In the genomic region with DNA sequence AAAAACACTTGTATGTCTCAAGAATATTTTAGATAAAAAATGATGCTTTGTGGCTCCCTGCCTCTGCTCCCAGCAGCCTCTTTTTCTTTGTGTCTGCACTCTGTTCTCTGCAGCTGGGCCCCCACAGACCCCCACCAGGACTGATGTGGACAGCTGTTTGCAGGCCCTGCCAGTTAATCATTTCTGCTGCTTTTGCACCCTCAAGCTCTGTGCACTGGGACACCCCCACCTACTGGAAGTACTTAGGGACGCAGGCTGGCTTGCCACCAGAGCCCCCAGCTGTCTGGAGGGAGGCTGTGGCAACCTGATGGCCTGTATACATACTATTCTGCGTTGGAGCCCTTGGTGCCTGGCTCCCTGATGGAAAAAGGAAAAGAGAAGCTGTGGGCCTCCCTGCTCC, we compare ENCODE assay signal across 7 mouse cellular contexts. TPM values are rescaled to one million over a fixed set of nuclear protein-coding genes. Genes with fewer than 3 reads are reported as not detected.
DNase-seq lines count a peak whose midpoint lies in the region; ATAC-seq and TF ChIP-seq lines count a peak whose summit lies in the region.

No protein-coding gene starts in this region.

- ATAC-seq in lung, embryonic 14.5 days (ENCODE audit: insufficient read depth): peak; percentile 78
- peak; percentile 72; the same call in 1 of the 2 replicates for ATAC-seq in embryonic facial prominence, embryonic 14.5 days (ENCODE audit: low read depth)
- peak; percentile 60 to 70 for ATAC-seq in hematopoietic stem cell, adult 5-6 weeks (replicated peaks in 1 of 2; ENCODE audit: insufficient read depth in 1 of 2, low FRiP score in 2 of 2, low TSS enrichment in 1 of 2, low read depth in 1 of 2, poor library complexity in 2 of 2, severe bottlenecking in 2 of 2)
- no peak for ATAC-seq in cerebellum, adult (ENCODE audit: insufficient number of reproducible peaks, low FRiP score, low TSS enrichment)

- TF ChIP-seq CTCF in lung, embryonic 14.5 days (IDR thresholded peaks at IDR 0.05; ENCODE audit: low read depth): peak; percentile 84

- H3K4me3 ChIP-seq in lung, embryonic 14.5 days (ENCODE audit: low read depth, low read length): no peak overlapping the region
- H3K4me3 ChIP-seq in embryonic facial prominence, embryonic 14.5 days (ENCODE audit: low read depth, low read length): no peak overlapping the region

- no peaks in the 10 kb centered on the region for H3K27me3 ChIP-seq in lung, embryonic 14.5 days (ENCODE audit: insufficient read depth, low read length)
- no peaks in the 10 kb centered on the region for H3K27me3 ChIP-seq in embryonic facial prominence, embryonic 14.5 days (replicated peaks; ENCODE audit: control insufficient read depth, insufficient read depth, low read length)

- no peak overlapping the region for H3K4me2 ChIP-seq in lung, embryonic 14.5 days
- no peak overlapping the region for H3K4me2 ChIP-seq in embryonic facial prominence, embryonic 14.5 days (ENCODE audit: low read depth, low read length)

- peak overlapping the region; percentile 15; the same call in 1 of the 2 replicates for H3K27ac ChIP-seq in lung, embryonic 14.5 days (ENCODE audit: low read depth)
- H3K27ac ChIP-seq in embryonic facial prominence, embryonic 14.5 days (replicated peaks; ENCODE audit: low read depth, low read length): peak overlapping the region; percentile 28; the same call in 1 of the 2 replicates

- WGBS in lung, embryonic 14.5 days: 9% methylated on average over 2 of the region's 2 CpGs
- 20% methylated on average over 2 of the region's 2 CpGs for WGBS in embryonic facial prominence, embryonic 14.5 days

- no peaks in the 10 kb centered on the region for H3K9me3 ChIP-seq in lung, embryonic 14.5 days (ENCODE audit: low read depth, low read length)
- H3K9me3 ChIP-seq in embryonic facial prominence, embryonic 14.5 days (ENCODE audit: control insufficient read depth, low read length): no peaks in the 10 kb centered on the region

- H3K9ac ChIP-seq in lung, embryonic 14.5 days: no peak overlapping the region
- H3K9ac ChIP-seq in embryonic facial prominence, embryonic 14.5 days (ENCODE audit: low read depth, low read length): no peak overlapping the region

- H3K4me1 ChIP-seq in lung, embryonic 14.5 days (ENCODE audit: insufficient read depth): peaks cover 24% of the 10 kb centered on the region
- H3K4me1 ChIP-seq in embryonic facial prominence, embryonic 14.5 days (ENCODE audit: control insufficient read depth, insufficient read depth, low read length): peaks cover 20% of the 10 kb centered on the region

- peak; percentile 89 for DNase-seq in lung, embryonic 14.5 days
- DNase-seq in lung, adult 18-20 months: no peak
- DNase-seq in embryonic facial prominence, embryonic 14.5 days (ENCODE audit: low spot score): peak; percentile 82
- peak; percentile 39 for DNase-seq in lung, postnatal 14 days
- DNase-seq in urinary bladder, adult 2 months (ENCODE audit: low spot score): no peak

- no peaks in the 10 kb centered on the region for H3K36me3 ChIP-seq in lung, embryonic 14.5 days (ENCODE audit: insufficient read depth)
- no peaks in the 10 kb centered on the region for H3K36me3 ChIP-seq in embryonic facial prominence, embryonic 14.5 days (ENCODE audit: control insufficient read depth, insufficient read depth, low read length)

RNA-seq across cellular contexts. Expression of a gene that starts 11.3 kb away (rescaled TPM):
- 21.1 and 23.3 TPM in 2 replicates for polyA plus RNA-seq in lung, embryonic 14.5 days (2014; fragmentation: Nextera tagmentation; extraction: Ambion mirVana)
- 9.3 and 12.0 TPM in 2 replicates for polyA plus RNA-seq in embryonic facial prominence, embryonic 14.5 days (2014; fragmentation: Nextera tagmentation; extraction: Ambion mirVana)
- 2.4 and 4.4 TPM in 2 replicates for total RNA-seq in hematopoietic stem cell, adult 5-6 weeks (2017)
- 22.7 and 34.0 TPM in 2 replicates for polyA plus RNA-seq in urinary bladder, adult 2 months (2012; rRNA removed)

Comparison
In these comparisons a context has a peak if more than half of its experiments do, and no peak if none do; other contexts are left out.
1. DNase-seq: peak in lung, embryonic 14.5 days (single experiment), embryonic facial prominence, embryonic 14.5 days (single experiment) and lung, postnatal 14 days (single experiment); none in lung, adult 18-20 months (0 of 2) and urinary bladder, adult 2 months (single experiment).